Mouse (Mus musculus) lung, postnatal 14 days (tissue): Measurements from ENCODE around the gene Gm47985.
"Not testable (repeated sequence)": the region's sequence is repeated elsewhere in the genome, so short reads cannot be mapped to it uniquely, and the experiment has no call there.

Experiments
- DNase-seq: peaks from one replicate; pipeline ENCODE4 v3.0.0; 2021

Gene Gm47985

DNA sequence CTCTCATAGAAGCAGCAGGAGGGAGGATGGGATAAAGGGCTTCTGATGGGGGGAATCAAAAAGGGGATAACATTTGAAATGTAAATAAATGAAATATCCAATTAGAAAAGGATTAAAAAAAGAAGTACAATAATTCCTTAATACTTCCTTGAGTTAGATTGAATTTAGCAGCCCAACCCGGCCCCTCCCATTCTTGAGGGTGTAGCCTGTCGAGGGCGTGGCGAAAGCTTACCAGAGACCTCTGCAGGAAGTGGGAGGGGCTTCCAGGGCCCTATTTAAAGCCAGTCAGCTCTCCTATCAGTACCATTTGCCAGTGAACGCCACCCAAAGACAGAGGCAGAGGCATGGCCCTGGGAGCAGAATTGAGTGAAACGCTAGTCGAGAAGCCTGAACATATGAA is at the start of gene Gm47985:
Gene Gm47985, plus strand, starts transcription at position 272 of the 400 bp plus-strand sequence.
- DNase-seq: not testable (repeated sequence)

DNA sequence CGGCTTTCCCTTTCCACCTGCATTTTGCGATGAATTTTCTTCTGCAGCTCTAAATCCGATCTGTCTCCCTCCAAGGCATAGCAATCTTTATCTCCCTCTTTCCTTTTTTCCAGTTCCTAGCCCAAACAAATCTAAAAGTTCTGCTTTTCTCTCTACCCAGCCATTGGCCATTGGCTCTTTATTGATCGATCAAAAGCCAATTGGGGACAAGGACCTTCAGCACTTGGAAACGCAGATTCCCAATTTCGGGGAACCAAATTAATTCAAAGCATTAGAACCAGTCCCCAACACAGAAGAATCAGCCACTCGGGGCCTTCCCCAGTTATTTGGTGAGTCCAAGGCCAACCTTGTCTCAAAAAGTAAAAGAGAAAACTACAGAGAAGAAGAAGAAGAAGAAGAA is 49.7 kb upstream of the Gm47985 start:
- no peak for DNase-seq

DNA sequence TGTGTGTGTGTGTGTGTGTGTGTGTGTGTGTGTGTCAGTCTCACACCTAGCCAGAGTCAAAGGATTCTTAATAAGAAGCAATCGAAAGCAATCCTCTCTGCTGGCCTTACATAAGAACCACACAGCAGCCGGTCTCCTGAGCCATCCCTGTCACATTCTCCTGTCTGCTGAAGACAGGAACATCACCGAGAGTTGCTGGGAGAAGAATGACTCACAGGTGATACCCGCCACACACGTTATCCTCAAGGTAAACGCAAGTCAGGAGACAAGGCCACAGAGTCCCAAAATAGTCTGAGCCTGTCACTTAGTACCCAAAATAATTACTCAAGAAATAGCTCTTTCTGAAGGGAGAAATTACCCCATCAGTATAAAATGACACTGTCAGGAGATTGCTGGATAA is 43.9 kb upstream of the Gm47985 start:
- DNase-seq: no peak

DNA sequence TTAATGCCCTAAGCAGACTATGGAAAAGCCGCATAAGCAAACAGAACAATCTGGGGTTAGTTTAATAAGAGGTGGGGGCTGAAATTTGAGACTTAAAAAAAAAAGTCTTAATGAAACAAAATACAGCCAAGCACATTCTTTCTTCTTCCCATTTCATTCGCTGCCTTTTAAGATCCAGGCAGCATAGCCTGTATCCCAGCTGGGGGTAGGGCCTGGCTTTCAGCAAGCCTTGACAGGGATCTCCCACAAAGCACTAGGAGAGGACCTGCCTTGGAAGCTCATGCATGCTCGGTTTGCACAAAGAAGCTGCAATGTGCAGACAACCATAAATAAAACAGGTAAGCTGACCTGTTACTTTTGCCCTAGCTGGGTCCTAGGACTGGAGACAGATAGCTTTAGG is 41.4 kb upstream of the Gm47985 start:
- no peak for DNase-seq

DNA sequence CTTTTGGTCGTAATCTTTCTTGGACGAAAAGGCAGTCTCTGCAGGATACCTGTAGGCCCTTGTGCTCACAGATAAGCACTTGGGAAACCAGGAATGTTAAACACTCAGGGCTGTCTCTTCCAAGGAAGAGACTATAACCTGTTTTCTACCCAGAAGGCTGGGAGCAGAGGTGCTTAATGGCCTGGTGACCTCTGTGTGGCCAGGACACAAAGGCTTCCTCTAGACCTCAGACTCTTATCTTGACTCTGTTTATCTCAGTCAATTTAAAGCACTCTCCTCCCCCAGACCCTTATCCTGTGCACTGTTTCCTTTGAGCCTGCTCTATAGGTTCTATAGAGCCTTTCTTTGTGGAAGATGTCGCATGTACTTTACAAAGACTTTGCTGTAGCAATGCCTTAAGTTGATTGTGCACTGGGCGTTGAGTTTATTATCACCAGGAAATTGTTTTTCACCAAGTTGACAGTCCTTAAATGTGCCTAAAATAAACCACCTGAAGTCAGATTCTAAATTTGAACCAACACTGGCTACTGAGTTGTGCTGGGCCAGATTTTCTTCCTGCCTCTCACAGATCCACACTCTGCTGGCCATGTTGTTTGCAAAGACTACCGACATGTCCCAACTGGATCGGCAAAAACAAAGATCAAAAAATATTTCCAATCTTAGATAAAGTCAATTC is 37.7 kb upstream of the Gm47985 start:
- DNase-seq: no peak

DNA sequence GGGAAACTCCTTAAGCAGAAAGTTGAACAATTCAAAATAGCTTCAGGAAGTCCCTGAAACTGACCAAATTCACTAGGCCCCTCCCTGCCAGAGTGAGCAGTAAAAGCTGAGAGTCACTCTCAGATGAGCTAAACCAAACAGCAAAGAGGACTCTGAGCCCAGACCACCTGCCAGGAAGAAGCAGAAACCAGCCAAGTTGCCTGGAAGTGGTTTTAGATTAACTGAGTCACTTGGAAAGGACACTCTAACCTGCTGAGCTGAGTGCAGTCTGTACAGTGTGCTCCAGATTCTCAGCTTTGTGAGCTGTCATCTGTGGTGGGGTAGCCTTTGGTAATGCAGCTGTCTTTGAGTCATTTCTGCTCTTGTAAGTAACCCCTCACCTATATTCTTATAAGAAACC is 34.5 kb upstream of the Gm47985 start:
- no peak for DNase-seq

DNA sequence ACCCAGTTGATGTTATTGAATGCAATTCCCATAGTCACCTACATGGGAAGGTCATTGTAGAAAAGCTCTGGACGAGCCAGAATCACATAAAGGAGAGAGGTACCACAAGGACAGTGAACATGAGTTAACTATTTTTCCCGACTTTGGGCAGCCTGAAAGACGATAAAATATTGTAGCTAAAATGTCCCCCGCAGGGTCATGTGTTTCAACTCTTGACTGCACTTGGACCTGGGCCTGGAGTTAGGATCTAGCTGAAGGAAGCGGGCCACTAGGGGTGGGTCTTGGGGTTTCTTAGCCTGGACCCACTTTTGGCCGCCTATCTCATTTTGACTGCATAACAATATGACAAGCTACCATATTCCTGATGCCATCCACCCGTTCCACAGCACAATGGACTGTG is 32.1 kb upstream of the Gm47985 start:
- DNase-seq: no peak

DNA sequence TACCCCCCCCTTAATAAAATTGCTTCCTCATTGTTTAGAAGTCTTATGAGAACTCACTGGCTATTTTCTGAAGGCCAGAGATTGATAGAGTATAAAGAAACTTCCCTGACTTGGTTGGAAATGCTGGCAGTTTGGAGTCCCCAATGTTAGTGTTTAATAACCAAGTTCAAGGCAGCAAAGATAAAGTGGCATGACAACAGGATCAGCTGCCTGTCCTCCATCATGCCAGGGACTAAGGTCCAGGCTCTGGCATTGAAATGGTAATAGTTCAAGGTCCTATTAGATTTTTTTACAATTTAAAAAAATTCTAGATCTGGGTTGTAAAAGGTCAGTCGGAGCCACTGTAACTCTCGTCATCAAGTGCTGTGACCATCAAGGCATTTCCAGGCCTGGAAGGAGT is 31.2 kb upstream of the Gm47985 start:
- DNase-seq: no peak

DNA sequence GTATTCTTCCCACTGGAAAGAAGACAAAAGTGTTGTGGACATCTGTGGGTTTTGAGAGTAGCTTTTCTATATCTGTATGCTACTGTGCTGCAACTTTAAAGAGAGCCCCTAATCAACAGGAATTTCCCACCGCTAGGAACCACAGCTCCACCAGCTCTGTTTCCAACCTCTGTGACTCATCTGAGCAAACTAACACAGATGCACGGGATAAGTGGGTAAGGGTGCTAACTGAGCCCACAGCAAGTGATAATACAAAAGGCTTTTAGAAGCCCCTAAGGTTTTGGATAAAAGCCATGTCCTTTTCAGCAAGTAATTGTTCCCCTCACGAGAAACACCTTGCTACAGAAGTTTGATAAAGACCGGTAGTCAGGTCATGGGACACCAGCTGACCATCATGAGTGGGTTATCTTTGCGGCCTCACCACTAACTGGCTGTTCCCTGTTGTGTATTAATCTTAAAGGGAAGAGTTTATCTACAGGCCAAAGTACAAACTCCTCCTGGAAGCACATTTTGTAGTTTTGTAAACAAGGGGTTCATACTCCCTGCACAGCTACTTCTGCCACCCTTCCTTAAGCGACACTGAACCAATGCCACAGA is 29.2 kb upstream of the Gm47985 start:
- DNase-seq: no peak

DNA sequence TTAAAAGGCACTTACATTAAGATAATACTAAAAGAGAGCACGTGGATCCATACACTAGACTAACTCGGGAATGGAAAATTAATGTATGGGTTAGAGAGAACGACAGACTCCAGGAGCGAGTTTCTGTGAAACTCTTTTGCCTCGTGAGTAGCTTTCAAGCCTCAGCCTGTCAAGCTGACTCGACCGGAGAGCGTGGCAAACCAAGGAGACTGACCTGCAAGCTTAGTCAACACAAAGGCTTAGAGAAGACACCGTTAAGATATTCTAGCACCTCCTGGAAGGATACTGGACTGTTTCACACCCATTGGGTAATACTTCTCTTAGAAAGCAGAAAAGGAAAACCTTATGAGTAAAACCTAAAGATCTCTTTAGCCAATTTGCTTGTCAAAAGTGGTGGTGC is 28.2 kb upstream of the Gm47985 start:
- DNase-seq: not testable (repeated sequence)

DNA sequence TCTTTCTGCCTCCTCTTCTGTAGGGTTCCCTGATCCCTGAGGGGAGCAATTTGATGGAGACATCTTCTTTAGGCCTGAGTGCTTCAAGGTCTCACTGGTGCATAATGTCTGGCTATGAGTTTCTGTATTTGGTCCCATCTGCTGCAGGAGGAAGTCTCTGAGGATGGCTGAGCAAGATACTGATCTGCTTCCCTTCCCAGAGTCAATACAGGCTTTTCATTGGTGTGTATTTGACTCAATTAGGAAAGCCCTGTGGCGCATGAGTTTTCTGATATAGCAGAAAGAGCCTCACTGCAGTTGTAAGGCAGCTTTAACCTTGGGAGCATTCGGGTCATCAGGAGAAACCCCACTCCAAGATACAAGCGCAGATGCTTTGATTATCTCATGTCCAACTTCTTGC is 26.2 kb upstream of the Gm47985 start:
- no peak for DNase-seq

DNA sequence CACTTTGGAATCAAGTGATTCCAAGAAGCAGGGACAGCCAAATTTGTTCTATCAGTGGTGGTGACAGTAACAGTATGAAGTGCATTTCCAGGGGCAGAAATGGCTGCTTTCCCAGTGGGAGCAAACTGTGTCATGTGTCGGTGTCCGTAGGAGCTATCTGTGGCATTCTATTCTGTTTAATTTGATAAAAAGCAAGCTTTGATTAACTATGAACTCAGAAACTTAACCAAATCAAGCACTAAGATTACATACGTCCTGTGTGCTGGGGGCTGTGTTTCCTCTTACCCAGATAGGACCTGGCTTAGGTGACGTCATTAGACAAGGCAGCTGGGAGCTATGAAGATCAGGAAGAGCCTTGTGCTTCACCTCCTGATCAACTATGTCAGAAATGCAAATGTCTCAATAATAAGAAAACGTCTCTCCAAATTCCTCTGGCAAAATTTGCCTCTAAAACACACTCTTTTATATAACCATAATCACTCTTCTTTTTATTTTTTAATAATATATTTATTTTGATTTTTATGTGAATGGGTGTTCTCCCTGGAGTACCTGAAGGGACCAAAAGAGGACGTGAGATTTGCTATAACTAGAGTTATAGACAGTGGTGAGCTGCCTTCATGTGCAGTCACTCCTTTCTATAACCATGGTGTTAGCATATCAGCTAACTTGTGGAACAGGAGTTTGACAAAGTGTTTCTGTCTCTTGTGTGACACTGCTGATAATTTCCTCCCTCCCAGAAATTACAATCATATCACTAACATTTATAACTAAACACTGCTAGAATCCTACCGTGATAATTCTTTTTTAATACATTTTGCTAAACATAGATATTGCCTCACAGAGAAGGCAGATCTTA is 25.3 kb upstream of the Gm47985 start:
- DNase-seq: no peak

DNA sequence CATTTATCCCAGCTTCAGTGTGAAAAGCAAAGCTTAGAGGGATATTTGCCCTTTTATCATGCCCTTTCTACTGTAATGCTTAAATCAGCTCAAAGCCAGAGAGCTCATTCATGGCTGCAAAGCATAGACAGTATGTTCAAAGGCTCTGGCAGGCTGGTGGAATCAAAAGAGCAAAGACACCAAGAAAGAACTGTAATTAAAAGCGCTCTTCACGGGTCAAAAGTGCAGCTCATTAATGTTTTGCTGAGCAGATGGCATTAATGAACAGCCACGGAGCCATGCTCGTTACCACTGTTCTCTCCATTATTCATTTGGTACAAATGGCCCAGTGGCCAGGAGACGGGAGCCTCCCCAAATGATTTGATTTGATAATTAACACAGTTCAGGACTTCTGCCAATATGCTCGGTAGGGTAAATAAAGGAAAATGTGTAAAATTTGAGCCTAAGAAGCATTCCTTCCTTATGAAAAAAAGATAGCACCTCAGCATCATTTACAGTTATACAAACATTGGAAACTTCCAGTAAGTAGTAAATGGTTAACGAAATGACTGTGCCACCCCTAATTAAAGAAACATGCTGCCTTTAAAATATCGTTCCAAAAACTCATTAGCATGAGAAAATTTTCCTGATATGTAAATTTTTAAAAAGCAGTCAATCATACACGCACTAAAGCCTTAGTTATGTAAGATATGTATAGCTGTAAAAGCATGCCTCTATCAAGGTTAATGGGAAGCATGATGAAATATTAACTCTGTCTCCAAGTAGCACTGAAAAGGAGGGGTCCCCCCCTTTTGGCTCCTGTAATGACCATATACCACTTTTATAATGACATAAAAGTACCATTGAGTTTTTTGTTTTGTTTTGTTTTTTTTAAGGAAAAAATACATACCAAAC is 24.1 kb upstream of the Gm47985 start:
- DNase-seq: no peak

DNA sequence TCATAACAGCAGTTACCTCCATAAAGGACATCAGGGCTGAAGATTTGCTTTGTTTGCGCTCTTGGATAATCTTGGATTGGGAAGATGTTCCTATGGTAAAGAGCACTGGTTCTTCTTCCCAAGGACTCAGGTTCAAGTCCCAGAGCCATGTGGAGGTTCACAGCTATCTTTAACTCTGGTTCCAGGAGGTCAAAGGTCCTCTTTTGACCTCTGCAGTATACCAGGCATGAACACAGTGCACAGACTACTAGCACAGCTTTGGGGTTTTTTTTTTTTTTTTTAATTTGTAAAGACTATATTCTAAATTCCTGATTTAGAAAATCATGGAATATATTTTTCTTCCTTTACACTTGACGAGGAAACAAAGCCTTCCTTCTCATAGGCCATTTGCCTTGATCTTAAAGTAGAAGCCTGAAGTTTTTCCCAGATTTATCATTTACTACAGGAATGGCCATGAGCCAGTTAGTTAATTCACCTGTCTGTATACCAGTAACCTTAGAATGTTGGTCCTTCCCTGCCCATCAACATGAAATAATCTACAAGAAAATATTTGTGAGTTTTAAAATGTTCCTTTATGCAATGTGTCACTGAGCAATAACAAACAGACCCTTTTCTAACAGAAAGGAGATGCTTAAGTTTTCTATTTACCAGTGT is 23.4 kb upstream of the Gm47985 start:
- DNase-seq: no peak

DNA sequence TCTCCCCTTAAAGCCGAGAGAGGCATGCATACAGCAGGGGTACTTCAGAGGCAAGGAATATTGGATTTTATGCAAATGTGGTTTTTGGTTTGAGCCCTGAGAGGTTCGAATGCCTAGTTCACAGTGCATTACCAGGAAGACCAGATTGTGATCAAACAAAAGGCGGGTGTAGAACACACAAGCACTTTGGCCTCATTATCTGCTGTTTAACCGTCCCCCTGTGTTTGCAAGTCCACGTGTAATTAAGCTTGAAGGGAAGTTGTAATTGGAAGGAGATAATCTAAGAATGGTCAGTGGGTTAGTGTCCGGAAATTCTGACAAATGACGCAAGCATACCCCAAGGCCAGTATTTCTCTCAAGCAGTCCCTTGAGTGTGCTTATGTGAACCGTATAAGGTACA is 16.3 kb upstream of the Gm47985 start:
- no peak for DNase-seq

DNA sequence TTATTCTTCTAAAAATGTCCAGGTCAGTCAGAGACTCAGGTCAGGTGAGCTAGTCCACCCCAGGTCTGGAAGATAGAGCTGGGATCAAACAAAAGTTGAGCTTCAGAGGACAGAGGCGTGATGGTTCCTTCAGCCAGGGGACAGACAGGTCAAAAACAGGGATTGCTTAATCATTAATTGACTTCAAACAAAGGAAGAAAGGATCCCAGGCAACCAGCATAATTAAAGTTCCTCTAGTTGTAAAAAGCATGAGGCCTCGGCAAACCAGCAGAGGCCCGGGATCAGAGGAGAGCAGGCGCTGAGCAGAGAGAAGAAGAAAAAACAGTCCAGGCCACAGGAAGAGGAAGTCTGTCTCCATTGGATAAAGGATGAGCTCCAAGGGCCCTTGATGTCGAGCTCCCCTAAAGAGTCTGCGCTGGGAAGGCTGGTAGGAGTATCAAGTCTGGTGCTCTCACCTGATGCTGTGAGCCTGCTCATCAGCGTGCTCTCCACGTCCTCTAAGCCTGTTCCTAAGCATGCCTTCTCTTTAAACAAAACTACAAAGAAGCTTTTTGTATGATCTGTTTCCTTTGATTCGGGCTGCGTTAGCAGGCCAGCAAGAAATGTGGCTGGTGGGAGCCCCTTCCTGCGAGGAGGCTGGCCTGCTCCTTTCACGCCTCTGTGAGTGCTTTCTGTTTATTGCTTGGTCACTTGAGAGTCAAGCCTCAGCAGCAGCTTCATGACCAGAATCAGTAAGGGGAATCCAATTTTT is 14.9 kb upstream of the Gm47985 start:
- DNase-seq: no peak

DNA sequence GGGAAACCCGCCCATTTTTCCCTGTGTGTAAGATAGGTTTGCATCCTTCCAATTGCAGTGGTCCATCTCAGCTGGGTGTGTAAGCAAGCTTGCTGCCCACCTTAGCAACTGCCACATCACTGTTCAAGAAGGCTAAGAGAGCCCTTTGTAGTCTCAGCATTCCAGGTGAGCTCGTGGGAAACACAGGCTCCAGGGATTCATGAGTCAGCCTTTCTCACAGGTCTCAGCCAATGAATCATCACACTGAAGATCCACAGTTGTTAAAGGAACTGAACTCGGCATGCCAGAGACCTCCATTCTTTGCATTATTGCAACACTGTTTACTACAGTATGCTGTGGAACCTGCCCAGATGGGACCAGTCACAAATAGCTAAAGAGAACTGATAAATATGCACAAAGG is 13.7 kb upstream of the Gm47985 start:
- DNase-seq: no peak

DNA sequence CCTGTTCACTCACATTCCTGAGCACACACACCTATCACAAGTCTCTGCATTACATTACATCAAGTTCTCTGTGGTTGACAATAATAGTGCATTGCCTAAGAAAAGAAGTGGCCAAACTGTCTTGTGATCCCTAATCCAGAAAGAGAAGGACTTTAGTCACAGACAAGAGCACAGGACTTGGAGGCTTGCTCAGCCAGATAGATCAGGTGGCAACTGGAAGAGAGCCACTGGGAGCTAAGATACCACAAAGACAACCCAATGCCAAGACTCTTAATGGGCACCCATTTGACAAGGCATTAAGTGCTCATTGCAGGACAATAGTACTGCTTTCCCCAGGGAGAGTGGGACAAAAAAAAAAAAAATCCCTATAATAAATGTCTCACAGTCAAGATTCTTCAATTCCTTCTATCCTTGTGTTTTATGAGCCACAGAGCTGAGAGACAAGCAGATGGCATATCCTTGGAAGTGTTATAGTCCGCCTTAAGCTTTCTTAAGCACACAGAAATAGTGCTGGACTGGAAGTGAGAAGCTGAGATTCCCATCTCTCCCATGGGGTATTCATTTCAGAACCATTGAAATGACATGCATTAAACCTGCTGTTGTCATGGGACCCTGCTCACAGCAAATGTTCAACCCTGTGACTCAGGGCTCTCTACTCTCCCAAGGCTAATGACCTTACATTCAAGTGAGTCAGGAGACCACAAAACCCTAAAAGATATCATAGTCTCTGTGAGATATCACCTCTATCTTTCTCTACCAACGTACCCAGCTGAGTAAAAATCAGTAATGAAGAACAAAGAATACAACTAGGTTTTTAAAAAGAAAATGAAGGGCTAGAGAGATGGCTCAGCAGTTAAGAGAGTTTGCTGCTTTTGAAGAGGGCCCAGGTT is 10.5 kb upstream of the Gm47985 start:
- DNase-seq: no peak

DNA sequence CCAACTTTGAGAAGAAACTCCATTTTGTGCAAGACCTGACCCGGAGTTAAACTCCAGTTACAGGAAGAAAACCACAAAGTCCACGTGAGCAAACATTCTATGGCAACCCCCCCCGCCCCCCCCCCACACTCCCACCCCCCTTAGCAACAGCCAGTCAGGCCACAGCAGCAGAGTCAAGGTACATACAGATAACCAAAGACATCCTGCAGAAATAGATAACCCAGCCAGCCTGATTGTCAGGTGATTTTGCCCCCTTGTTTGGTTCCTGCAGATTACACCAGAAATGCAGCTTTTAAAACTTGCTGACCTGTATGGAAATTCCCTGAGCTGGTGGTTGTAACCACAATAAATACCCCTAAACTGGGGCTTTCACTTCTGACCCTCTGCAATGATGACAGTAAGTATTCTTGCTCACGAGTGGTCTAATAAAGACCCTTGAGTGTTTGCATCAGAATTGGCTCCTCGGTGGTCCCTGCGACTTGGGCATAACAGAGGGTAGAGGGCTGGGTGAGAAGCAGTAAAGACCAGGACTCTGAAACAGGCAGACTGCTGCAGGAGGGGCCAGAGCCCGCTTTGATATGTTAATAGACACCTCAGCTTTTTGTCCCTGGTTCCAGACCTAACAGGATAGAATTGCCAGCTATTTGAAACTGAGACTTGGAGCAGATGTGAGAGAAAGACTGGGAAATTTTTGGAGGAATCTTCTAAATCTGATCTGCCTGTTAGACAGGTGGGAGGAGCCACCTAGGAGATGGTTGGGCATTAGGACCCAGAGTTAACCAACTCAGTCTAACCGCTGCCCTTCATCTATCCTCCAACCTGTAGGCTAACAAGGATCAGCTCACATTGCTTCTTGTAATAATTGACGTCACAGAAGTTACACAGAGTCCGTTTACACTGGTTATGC is 5.1 kb upstream of the Gm47985 start:
- DNase-seq: no peak

DNA sequence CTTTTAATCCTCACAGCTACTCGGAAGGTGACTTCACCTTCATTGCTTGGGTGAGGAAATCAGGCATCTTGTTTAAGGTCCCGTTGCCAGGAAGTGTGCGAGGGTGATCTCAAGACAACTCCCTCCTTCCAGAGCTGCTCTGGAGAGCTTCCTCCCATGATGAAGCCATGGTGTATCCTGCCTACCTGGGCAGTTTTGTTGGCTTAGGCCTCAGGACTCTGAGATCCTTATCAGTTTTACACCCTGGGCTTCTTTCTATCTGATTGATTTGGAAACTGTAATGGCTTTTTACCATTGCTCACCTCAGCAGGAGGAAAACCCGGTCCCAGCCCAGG is 4.4 kb upstream of the Gm47985 start:
- peak; percentile 1 for DNase-seq
